Mouse (Mus musculus) liver, postnatal 0 days (tissue): Measurements from ENCODE around the gene Letm1.

Experiments
- CTCF ChIP-seq: sonication (generic); IDR thresholded peaks from 2 replicates; pipeline ENCODE4 v1.5.1; 2016; ENCODE audit warnings: antibody characterized with exemption, low read depth
- EP300 ChIP-seq: IDR thresholded peaks from 2 replicates; pipeline ENCODE4 v1.6.1; 2016; ENCODE audit warnings: antibody characterized with exemption, low read depth, mild to moderate bottlenecking

DNA sequence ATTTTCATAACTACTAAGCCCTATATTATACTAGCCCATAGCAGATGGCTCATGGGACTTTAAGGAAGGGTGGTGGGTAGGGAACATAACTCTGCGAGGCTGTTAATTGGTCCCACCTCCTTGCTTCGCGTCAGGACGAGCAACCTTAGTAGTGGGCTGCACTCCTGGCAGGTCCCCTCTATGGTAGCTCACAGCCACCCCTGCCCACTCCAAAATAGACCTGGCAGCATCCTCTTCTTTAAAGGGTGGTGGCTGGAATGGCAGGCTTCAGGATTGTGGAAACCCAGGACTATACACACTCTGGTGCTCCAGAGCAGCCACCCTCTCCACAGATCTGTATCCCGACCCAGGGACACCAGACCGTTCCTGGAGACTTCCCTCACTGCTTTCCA, 378 bp upstream of the Letm1 start:
- TF ChIP-seq EP300 (no peak), CTCF (no peak)
